Mouse (Mus musculus): ENCODE data around the gene Pde6d.
"Not testable (repeated sequence)": the region's sequence is repeated elsewhere in the genome, so short reads cannot be mapped to it uniquely, and the experiment has no call there.

Pde6d gene

GRCm38 (mm10) chr1:86569292-86569860 lies 13.1 kb downstream of the Pde6d start:
- in situ Hi-C loops (cut with MboI, MseI): loop anchor here (10.0 kb wide), 1 partner anchor 1775 kb away; no protein-coding TSS in a partner anchor

GRCm38 (mm10) chr1:86568409-86568808 lies 14.0 kb downstream of the Pde6d start:
- in situ Hi-C loops (cut with MboI, MseI): loop anchor here (10.0 kb wide), 1 partner anchor 1776 kb away; no protein-coding TSS in a partner anchor

GRCm38 (mm10) chr1:86562663-86563062 lies 19.8 kb downstream of the Pde6d start:
- in situ Hi-C loops (cut with MboI, MseI): loop anchor here (10.0 kb wide), 1 partner anchor 1782 kb away; no protein-coding TSS in a partner anchor

- in situ Hi-C loops (cut with MboI, MseI): no loop called here
Measured at GRCm38 (mm10) chr1:86559232-86559631, 23.2 kb downstream of the Pde6d start.

- in situ Hi-C loops (cut with MboI, MseI): no loop called here
Measured at GRCm38 (mm10) chr1:86557872-86558271, 24.6 kb downstream of the Pde6d start.

GRCm38 (mm10) chr1:86555665-86556064 lies 26.8 kb downstream of the Pde6d start:
- in situ Hi-C loops (cut with MboI, MseI): no loop called here

- in situ Hi-C loops (cut with MboI, MseI): no loop called here
Measured at GRCm38 (mm10) chr1:86551877-86552276, 30.6 kb downstream of the Pde6d start.

GRCm38 (mm10) chr1:86551299-86551698 lies 31.1 kb downstream of the Pde6d start:
- in situ Hi-C loops (cut with MboI, MseI): no loop called here

GRCm38 (mm10) chr1:86546797-86547196 lies 35.6 kb downstream of the Pde6d start:
- in situ Hi-C loops (cut with MboI, MseI): no loop called here

GRCm38 (mm10) chr1:86542584-86542983 lies 39.8 kb downstream of the Pde6d start:
- in situ Hi-C loops (cut with MboI, MseI): loop anchor here (5.0 kb wide), 2 partner anchors 40 to 50 kb away; partner anchors contain the start of genes Cops7b and Pde6d

GRCm38 (mm10) chr1:86539583-86539982 lies 42.8 kb downstream of the Pde6d start:
- in situ Hi-C loops (cut with MboI, MseI): not testable (repeated sequence)

GRCm38 (mm10) chr1:86538383-86538782 lies 44.0 kb downstream of the Pde6d start:
- in situ Hi-C loops (cut with MboI, MseI): no loop called here

GRCm38 (mm10) chr1:86533411-86534130 lies 48.9 kb downstream of the Pde6d start:
- in situ Hi-C loops (cut with MboI, MseI): loop anchor here (5.0 kb wide), 1 partner anchor 91 kb away; no protein-coding TSS in a partner anchor

- in situ Hi-C loops (cut with MboI, MseI): loop anchor here (5.0 kb wide), 1 partner anchor 90 kb away; no protein-coding TSS in a partner anchor
Measured at GRCm38 (mm10) chr1:86532362-86533051, 49.9 kb downstream of the Pde6d start.

GRCm38 (mm10) chr1:86531547-86532321 lies 50.7 kb downstream of the Pde6d start:
- in situ Hi-C loops (cut with MboI, MseI): loop anchor here (5.0 kb wide), 1 partner anchor 89 kb away; no protein-coding TSS in a partner anchor

GRCm38 (mm10) chr1:86530871-86531546 lies 51.4 kb downstream of the Pde6d start:
- in situ Hi-C loops (cut with MboI, MseI): loop anchor here (5.0 kb wide), 1 partner anchor 89 kb away; no protein-coding TSS in a partner anchor

GRCm38 (mm10) chr1:86529590-86529989 lies 52.8 kb downstream of the Pde6d start:
- in situ Hi-C loops (cut with MboI, MseI): no loop called here

GRCm38 (mm10) chr1:86528571-86529180 lies 53.8 kb downstream of the Pde6d start:
- in situ Hi-C loops (cut with MboI, MseI): no loop called here

GRCm38 (mm10) chr1:86527599-86528486 lies 54.6 kb downstream of the Pde6d start:
- in situ Hi-C loops (cut with MboI, MseI): no loop called here
